Mouse (Mus musculus): ENCODE results near the gene Stk24. TPM values are rescaled to one million over a fixed set of nuclear protein-coding genes. Genes with fewer than 3 reads are reported as not detected.
"Not testable (repeated sequence)": the region's sequence is repeated elsewhere in the genome, so short reads cannot be mapped to it uniquely, and the experiment has no call there.

The Stk24 gene
- polyA plus RNA-seq, 1 experiment from 2014 or later, result 45.3 TPM

DNA sequence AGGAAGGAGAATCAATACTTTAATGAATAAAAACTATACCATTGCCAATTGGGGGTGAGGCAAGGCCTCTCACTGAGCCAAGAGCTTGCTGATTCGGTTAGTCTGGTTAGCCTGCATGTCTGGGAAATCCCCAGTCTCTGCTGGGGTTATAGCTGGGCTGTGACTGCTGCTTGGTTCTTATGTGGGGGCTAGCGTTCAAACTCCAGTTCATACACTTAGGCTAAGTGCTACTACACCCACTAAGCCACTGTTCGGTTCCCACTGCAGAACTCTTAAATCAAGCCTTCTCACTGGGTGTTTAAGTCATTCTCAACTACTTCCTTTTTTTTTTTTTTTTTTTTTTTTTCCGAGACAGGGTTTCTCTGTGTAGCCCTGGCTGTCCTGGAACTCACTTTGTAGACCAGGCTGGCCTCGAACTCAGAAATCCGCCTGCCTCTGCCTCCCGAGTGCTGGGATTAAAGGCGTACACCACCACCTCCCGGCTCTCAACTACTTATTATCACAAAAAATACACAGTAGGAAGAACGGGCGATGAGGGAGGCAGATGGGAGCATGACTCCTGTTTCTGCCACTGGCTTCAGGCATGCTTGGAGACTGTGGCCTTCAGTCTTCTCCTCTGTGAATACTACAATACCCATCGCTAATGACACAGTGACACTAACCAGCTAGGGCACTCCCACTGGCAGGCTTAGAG lies 37.0 kb upstream of the Stk24 start:
- Histone ChIP-seq H3K36me3 (ENCODE audit: control insufficient read depth, insufficient read depth, low read length) (no peaks in the 10 kb centered on the region), H3K4me1 (ENCODE audit: control insufficient read depth, insufficient read depth, low read length) (no peaks in the 10 kb centered on the region), H3K27ac (replicated peaks; ENCODE audit: low read depth, low read length) (no peak overlapping the region), H3K4me2 (ENCODE audit: low read depth, severe bottlenecking) (no peak overlapping the region), H3K4me3 (ENCODE audit: low read depth, low read length) (no peak overlapping the region), H3K27me3 (ENCODE audit: control insufficient read depth, insufficient read depth, low read length) (no peaks in the 10 kb centered on the region), H3K9ac (ENCODE audit: low read length) (no peak overlapping the region), H3K9me3 (ENCODE audit: control insufficient read depth, low read length) (no peaks in the 10 kb centered on the region)
- ATAC-seq (ENCODE audit: insufficient number of reproducible peaks, low FRiP score, low TSS enrichment, low read depth) (no peak), DNase-seq (ENCODE audit: low spot score) (no peak)
- 86% methylated on average over 11 of the region's 12 CpGs for WGBS

- no peak overlapping the region for H3K4me3 ChIP-seq (ENCODE audit: low read depth, low read length)
- 90% methylated on average over 6 of the region's 6 CpGs for WGBS
- no peak overlapping the region for H3K9ac ChIP-seq (ENCODE audit: low read length)
- DNase-seq (ENCODE audit: low spot score) (no peak), ATAC-seq (ENCODE audit: insufficient number of reproducible peaks, low FRiP score, low TSS enrichment, low read depth) (no peak)
- no peaks in the 10 kb centered on the region for H3K36me3 ChIP-seq (ENCODE audit: control insufficient read depth, insufficient read depth, low read length)
- H3K9me3 ChIP-seq (ENCODE audit: control insufficient read depth, low read length), result no peaks in the 10 kb centered on the region
- H3K27ac ChIP-seq (replicated peaks; ENCODE audit: low read depth, low read length), result no peak overlapping the region
- no peaks in the 10 kb centered on the region for H3K27me3 ChIP-seq (ENCODE audit: control insufficient read depth, insufficient read depth, low read length)
- no peaks in the 10 kb centered on the region for H3K4me1 ChIP-seq (ENCODE audit: control insufficient read depth, insufficient read depth, low read length)
- no peak overlapping the region for H3K4me2 ChIP-seq (ENCODE audit: low read depth, severe bottlenecking)
Observed at GRCm38 (mm10) chr14:121414635-121415241, 34.9 kb upstream of the Stk24 start.

GRCm38 (mm10) chr14:121413726-121414125 lies 33.9 kb upstream of the Stk24 start:
- H3K36me3 ChIP-seq (ENCODE audit: control insufficient read depth, insufficient read depth, low read length); H3K4me2 ChIP-seq (ENCODE audit: low read depth, severe bottlenecking); H3K4me3 ChIP-seq (ENCODE audit: low read depth, low read length); DNase-seq (ENCODE audit: low spot score); ATAC-seq (ENCODE audit: insufficient number of reproducible peaks, low FRiP score, low TSS enrichment, low read depth); H3K27ac ChIP-seq (replicated peaks; ENCODE audit: low read depth, low read length); H3K9ac ChIP-seq (ENCODE audit: low read length); H3K27me3 ChIP-seq (ENCODE audit: control insufficient read depth, insufficient read depth, low read length); H3K4me1 ChIP-seq (ENCODE audit: control insufficient read depth, insufficient read depth, low read length); H3K9me3 ChIP-seq (ENCODE audit: control insufficient read depth, low read length): not testable (repeated sequence)
- WGBS, result 98% methylated on average over 1 of the region's 1 CpGs

DNA sequence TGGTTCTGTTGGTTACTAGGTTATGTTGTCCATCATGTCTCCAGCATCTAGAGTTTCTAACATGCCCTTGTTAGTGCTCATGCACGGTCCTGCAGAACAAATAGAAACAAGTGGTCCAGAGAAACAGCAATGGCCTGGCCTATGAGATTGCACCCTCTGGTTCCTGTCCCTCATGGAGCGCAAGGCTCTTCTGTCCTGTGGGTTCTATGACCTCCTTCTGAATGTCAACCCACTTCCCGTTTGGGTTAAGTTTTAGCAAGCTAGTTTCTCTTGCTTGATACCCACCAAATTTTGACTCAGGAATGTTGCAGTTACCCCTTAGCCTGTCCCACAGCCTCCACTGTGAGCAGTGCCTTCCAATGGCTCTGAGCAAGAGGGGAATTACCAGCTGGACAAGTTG lies 29.1 kb upstream of the Stk24 start:
- H3K4me1 ChIP-seq (ENCODE audit: control insufficient read depth, insufficient read depth, low read length), result no peaks in the 10 kb centered on the region
- H3K27me3 ChIP-seq (ENCODE audit: control insufficient read depth, insufficient read depth, low read length), result no peaks in the 10 kb centered on the region
- H3K27ac ChIP-seq (replicated peaks; ENCODE audit: low read depth, low read length), result no peak overlapping the region
- H3K36me3 ChIP-seq (ENCODE audit: control insufficient read depth, insufficient read depth, low read length), result no peaks in the 10 kb centered on the region
- ATAC-seq (ENCODE audit: insufficient number of reproducible peaks, low FRiP score, low TSS enrichment, low read depth), result no peak
- 88% methylated on average over 3 of the region's 3 CpGs for WGBS
- no peak overlapping the region for H3K4me3 ChIP-seq (ENCODE audit: low read depth, low read length)
- no peaks in the 10 kb centered on the region for H3K9me3 ChIP-seq (ENCODE audit: control insufficient read depth, low read length)
- H3K9ac ChIP-seq (ENCODE audit: low read length), result no peak overlapping the region
- no peak overlapping the region for H3K4me2 ChIP-seq (ENCODE audit: low read depth, severe bottlenecking)
- DNase-seq (ENCODE audit: low spot score), result no peak

DNA sequence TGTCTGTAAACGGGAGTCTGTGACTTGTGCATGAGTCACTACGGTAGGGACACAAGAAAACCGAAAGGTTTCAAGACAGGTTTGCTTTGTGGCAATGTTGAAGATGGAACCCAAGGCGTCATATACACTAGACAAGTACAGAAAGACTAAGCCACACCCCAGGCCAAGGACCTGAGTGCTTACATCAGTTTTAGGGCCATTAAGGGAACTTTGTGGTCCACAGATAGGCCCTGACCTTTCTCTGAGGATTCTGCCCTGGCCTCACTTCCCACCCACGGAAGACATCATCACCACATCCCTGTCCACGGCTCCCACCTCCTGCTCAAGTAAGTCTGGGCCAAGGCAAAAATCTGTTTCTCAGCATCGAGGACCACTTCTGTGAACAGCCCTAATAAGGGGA lies 27.1 kb upstream of the Stk24 start:
- Histone ChIP-seq H3K4me1 (ENCODE audit: control insufficient read depth, insufficient read depth, low read length) (no peaks in the 10 kb centered on the region), H3K36me3 (ENCODE audit: control insufficient read depth, insufficient read depth, low read length) (no peaks in the 10 kb centered on the region), H3K27ac (replicated peaks; ENCODE audit: low read depth, low read length) (no peak overlapping the region), H3K9ac (ENCODE audit: low read length) (no peak overlapping the region), H3K9me3 (ENCODE audit: control insufficient read depth, low read length) (no peaks in the 10 kb centered on the region), H3K4me2 (ENCODE audit: low read depth, severe bottlenecking) (no peak overlapping the region), H3K27me3 (ENCODE audit: control insufficient read depth, insufficient read depth, low read length) (no peaks in the 10 kb centered on the region), H3K4me3 (ENCODE audit: low read depth, low read length) (no peak overlapping the region)
- DNase-seq (ENCODE audit: low spot score) (no peak), ATAC-seq (ENCODE audit: insufficient number of reproducible peaks, low FRiP score, low TSS enrichment, low read depth) (no peak)
- WGBS, result 89% methylated on average over 7 of the region's 7 CpGs

GRCm38 (mm10) chr14:121405546-121405945 lies 25.7 kb upstream of the Stk24 start:
- ATAC-seq (ENCODE audit: insufficient number of reproducible peaks, low FRiP score, low TSS enrichment, low read depth) (no peak), DNase-seq (ENCODE audit: low spot score) (no peak)
- no peak overlapping the region for H3K9ac ChIP-seq (ENCODE audit: low read length)
- H3K27ac ChIP-seq (replicated peaks; ENCODE audit: low read depth, low read length), result no peak overlapping the region
- peak overlapping the region; percentile 36 for H3K4me2 ChIP-seq (ENCODE audit: low read depth, severe bottlenecking)
- H3K4me3 ChIP-seq (ENCODE audit: low read depth, low read length), result no peak overlapping the region
- H3K36me3 ChIP-seq (ENCODE audit: control insufficient read depth, insufficient read depth, low read length), result no peaks in the 10 kb centered on the region
- H3K4me1 ChIP-seq (ENCODE audit: control insufficient read depth, insufficient read depth, low read length), result no peaks in the 10 kb centered on the region
- H3K27me3 ChIP-seq (ENCODE audit: control insufficient read depth, insufficient read depth, low read length), result no peaks in the 10 kb centered on the region
- WGBS, result 42% methylated on average over 15 of the region's 15 CpGs
- H3K9me3 ChIP-seq (ENCODE audit: control insufficient read depth, low read length), result no peaks in the 10 kb centered on the region

GRCm38 (mm10) chr14:121405120-121405519 lies 25.3 kb upstream of the Stk24 start:
- peak; percentile 42 for DNase-seq (ENCODE audit: low spot score)
- 46% methylated on average over 12 of the region's 13 CpGs for WGBS
- H3K4me3 ChIP-seq (ENCODE audit: low read depth, low read length), result no peak overlapping the region

GRCm38 (mm10) chr14:121399676-121400075 lies 19.9 kb upstream of the Stk24 start:
- WGBS, result 84% methylated on average over 6 of the region's 6 CpGs
- DNase-seq (ENCODE audit: low spot score) (no peak), ATAC-seq (ENCODE audit: insufficient number of reproducible peaks, low FRiP score, low TSS enrichment, low read depth) (no peak)
- Histone ChIP-seq H3K4me3 (ENCODE audit: low read depth, low read length) (no peak overlapping the region), H3K27ac (replicated peaks; ENCODE audit: low read depth, low read length) (no peak overlapping the region), H3K4me2 (ENCODE audit: low read depth, severe bottlenecking) (no peak overlapping the region), H3K36me3 (ENCODE audit: control insufficient read depth, insufficient read depth, low read length) (no peaks in the 10 kb centered on the region), H3K9me3 (ENCODE audit: control insufficient read depth, low read length) (no peaks in the 10 kb centered on the region), H3K9ac (ENCODE audit: low read length) (no peak overlapping the region), H3K27me3 (ENCODE audit: control insufficient read depth, insufficient read depth, low read length) (no peaks in the 10 kb centered on the region), H3K4me1 (ENCODE audit: control insufficient read depth, insufficient read depth, low read length) (no peaks in the 10 kb centered on the region)

More at GRCm38 (mm10) chr14:121405120-121405519, 25.3 kb upstream of the Stk24 start:
- H3K9me3 ChIP-seq (ENCODE audit: control insufficient read depth, low read length), result no peaks in the 10 kb centered on the region
- no peak; the same call in 1 of the 2 replicates for ATAC-seq (ENCODE audit: insufficient number of reproducible peaks, low FRiP score, low TSS enrichment, low read depth)
- H3K4me1 ChIP-seq (ENCODE audit: control insufficient read depth, insufficient read depth, low read length), result no peaks in the 10 kb centered on the region
- peak overlapping the region; percentile 36 for H3K4me2 ChIP-seq (ENCODE audit: low read depth, severe bottlenecking)
- no peaks in the 10 kb centered on the region for H3K36me3 ChIP-seq (ENCODE audit: control insufficient read depth, insufficient read depth, low read length)
- no peaks in the 10 kb centered on the region for H3K27me3 ChIP-seq (ENCODE audit: control insufficient read depth, insufficient read depth, low read length)
- no peak overlapping the region for H3K9ac ChIP-seq (ENCODE audit: low read length)
- no peak overlapping the region for H3K27ac ChIP-seq (replicated peaks; ENCODE audit: low read depth, low read length)
